Mouse (Mus musculus) neural tube, embryonic 15.5 days (tissue): ENCODE measurements around the gene Ndufb4. TPM values are rescaled to one million over a fixed set of nuclear protein-coding genes. Genes with fewer than 3 reads are reported as not detected.
"Not testable (repeated sequence)": the region's sequence is repeated elsewhere in the genome, so short reads cannot be mapped to it uniquely, and the experiment has no call there.

ENCODE experiments used
- ATAC-seq: fragments of 200-750 bp; cut with Nextera tagmentation; 2 replicates; pipeline ENCODE4 v1.8.0; 2017; ENCODE audit warnings: mild to moderate bottlenecking, moderate TSS enrichment, moderate library complexity; ENCODE audit not compliant: low FRiP score
- H3K27ac ChIP-seq: fragments of 300-500 bp; sonication (generic); replicated peaks from 2 replicates; pipeline ENCODE4 v1.5.1; 2015; ENCODE audit warnings: mild to moderate bottlenecking, inconsistent platforms
- H3K27me3 ChIP-seq: fragments of 300-500 bp; sonication (generic); replicated peaks from 2 replicates; pipeline ENCODE4 v1.6.1; 2015; ENCODE audit warnings: inconsistent platforms
- H3K36me3 ChIP-seq: fragments of 300-500 bp; sonication (generic); 2 replicates; pipeline ENCODE4 v1.6.1; 2015; ENCODE audit warnings: inconsistent platforms
- H3K4me1 ChIP-seq: fragments of 300-500 bp; sonication (generic); 2 replicates; pipeline ENCODE4 v1.6.1; 2015; ENCODE audit warnings: inconsistent platforms
- H3K4me2 ChIP-seq: fragments of 300-500 bp; sonication (generic); 2 replicates; pipeline ENCODE4 v1.6.1; 2015; ENCODE audit warnings: inconsistent platforms, mild to moderate bottlenecking, moderate library complexity
- H3K4me3 ChIP-seq: fragments of 300-500 bp; sonication (generic); replicated peaks from 2 replicates; pipeline ENCODE4 v1.5.1; 2015; ENCODE audit warnings: mild to moderate bottlenecking, inconsistent platforms
- H3K9ac ChIP-seq: fragments of 300-500 bp; sonication (generic); replicated peaks from 2 replicates; pipeline ENCODE4 v1.6.1; 2015; ENCODE audit warnings: mild to moderate bottlenecking, inconsistent platforms
- H3K9me3 ChIP-seq: fragments of 300-500 bp; sonication (generic); replicated peaks from 2 replicates; pipeline ENCODE4 v1.6.1; 2016; ENCODE audit warnings: inconsistent platforms
- WGBS: fragments of 180-500 bp; shearing (Covaris S2); methylation state at CpG from one replicate; pipeline ENCODE4 v1.1.7; 2015; ENCODE audit warnings: mixed read lengths; 5-methylcytosine and 5-hydroxymethylcytosine counted together
- polyA plus RNA-seq: library from polyadenylated mRNA; unstranded; fragments of >200 nt; fragmentation: Nextera tagmentation; extraction: Ambion mirVana; gene quantifications from 2 replicates; pipeline ENCODE4 v1.2.1, GENCODE M21; 2015

Ndufb4 gene
- polyA plus RNA-seq: 60.2 and 69.7 TPM in 2 replicates

GRCm38 (mm10) chr16:37653731-37654657 lies at the start of gene Ndufb4:
Gene Ndufb4, minus strand, starts transcription at chr16:37654453.
- Histone ChIP-seq H3K4me1 (peaks cover 29% of the 10 kb centered on the region), H3K27me3 (no peaks in the 10 kb centered on the region), H3K9me3 (no peaks in the 10 kb centered on the region), H3K27ac (peak within 1 kb of the TSS; percentile 86), H3K36me3 (no peaks in the 10 kb centered on the region), H3K4me3 (peak within 1 kb of the TSS; percentile 80), H3K4me2 (peak within 1 kb of the TSS; percentile 67), H3K9ac (peak within 1 kb of the TSS; percentile 89)
- WGBS: under 1% methylated on average over 54 of the region's 58 CpGs
- ATAC-seq: peak; percentile 95

- Histone ChIP-seq H3K27me3 (no peaks in the 10 kb centered on the region), H3K4me3 (no peak overlapping the region), H3K36me3 (no peaks in the 10 kb centered on the region), H3K9ac (no peak overlapping the region), H3K4me1 (peaks cover 8% of the 10 kb centered on the region), H3K4me2 (no peak overlapping the region), H3K27ac (no peak overlapping the region), H3K9me3 (no peaks in the 10 kb centered on the region)
- 78% methylated on average over 5 of the region's 5 CpGs for WGBS
- ATAC-seq: no peak
Observed at GRCm38 (mm10) chr16:37703884-37704283, 49.6 kb upstream of the Ndufb4 start.

GRCm38 (mm10) chr16:37700071-37700470 lies 45.8 kb upstream of the Ndufb4 start:
- not testable (repeated sequence) for H3K4me2 ChIP-seq, H3K9me3 ChIP-seq, ATAC-seq, H3K4me3 ChIP-seq, H3K27ac ChIP-seq, H3K9ac ChIP-seq, H3K27me3 ChIP-seq, H3K4me1 ChIP-seq, H3K36me3 ChIP-seq

- H3K4me1 ChIP-seq: no peaks in the 10 kb centered on the region
- no peak for ATAC-seq
- no peak overlapping the region for H3K4me2 ChIP-seq
- H3K27me3 ChIP-seq: no peaks in the 10 kb centered on the region
- no peaks in the 10 kb centered on the region for H3K36me3 ChIP-seq
- 96% methylated on average over 6 of the region's 6 CpGs for whole genome bisulfite sequencing
- H3K4me3 ChIP-seq: no peak overlapping the region
- no peak overlapping the region for H3K27ac ChIP-seq
- H3K9me3 ChIP-seq: no peaks in the 10 kb centered on the region
- no peak overlapping the region for H3K9ac ChIP-seq
Observed at GRCm38 (mm10) chr16:37698767-37699166, 44.5 kb upstream of the Ndufb4 start.

GRCm38 (mm10) chr16:37697271-37697670 lies 43.0 kb upstream of the Ndufb4 start:
- no peak overlapping the region for H3K4me2 ChIP-seq
- no peak overlapping the region for H3K4me3 ChIP-seq
- H3K27ac ChIP-seq: no peak overlapping the region
- WGBS: 89% methylated on average over 5 of the region's 5 CpGs
- no peaks in the 10 kb centered on the region for H3K27me3 ChIP-seq
- H3K4me1 ChIP-seq: no peaks in the 10 kb centered on the region
- no peak for ATAC-seq
- H3K9me3 ChIP-seq: no peaks in the 10 kb centered on the region
- no peaks in the 10 kb centered on the region for H3K36me3 ChIP-seq
- H3K9ac ChIP-seq: no peak overlapping the region

- Histone ChIP-seq H3K36me3 (no peaks in the 10 kb centered on the region), H3K9ac (no peak overlapping the region), H3K4me2 (no peak overlapping the region), H3K4me1 (peaks cover 15% of the 10 kb centered on the region), H3K27me3 (no peaks in the 10 kb centered on the region), H3K27ac (no peak overlapping the region), H3K9me3 (no peaks in the 10 kb centered on the region), H3K4me3 (no peak overlapping the region)
- 0 out of 2 replicates have a peak, but pooled peaks have one; percentile 30 for ATAC-seq
- WGBS: 88% methylated on average over 12 of the region's 12 CpGs
Observed at GRCm38 (mm10) chr16:37690932-37691730, 36.9 kb upstream of the Ndufb4 start.

GRCm38 (mm10) chr16:37690465-37690864 lies 36.2 kb upstream of the Ndufb4 start:
- Histone ChIP-seq H3K4me1 (peaks cover 21% of the 10 kb centered on the region), H3K4me3 (no peak overlapping the region), H3K27ac (no peak overlapping the region), H3K27me3 (no peaks in the 10 kb centered on the region), H3K36me3 (no peaks in the 10 kb centered on the region), H3K9me3 (no peaks in the 10 kb centered on the region), H3K4me2 (no peak overlapping the region), H3K9ac (no peak overlapping the region)
- WGBS: 84% methylated on average over 6 of the region's 6 CpGs
- ATAC-seq: no peak

GRCm38 (mm10) chr16:37689934-37690333 lies 35.7 kb upstream of the Ndufb4 start:
- H3K4me3 ChIP-seq: no peak overlapping the region
- H3K36me3 ChIP-seq: no peaks in the 10 kb centered on the region
- no peaks in the 10 kb centered on the region for H3K27me3 ChIP-seq
- no peak for ATAC-seq
- no peak overlapping the region for H3K27ac ChIP-seq
- 87% methylated on average over 10 of the region's 10 CpGs for WGBS
- peaks cover 24% of the 10 kb centered on the region for H3K4me1 ChIP-seq
- no peak overlapping the region for H3K4me2 ChIP-seq
- no peak overlapping the region for H3K9ac ChIP-seq
- H3K9me3 ChIP-seq: no peaks in the 10 kb centered on the region

GRCm38 (mm10) chr16:37689251-37689926 lies 35.1 kb upstream of the Ndufb4 start:
- no peak overlapping the region for H3K27ac ChIP-seq
- no peak for ATAC-seq
- 80% methylated on average over 8 of the region's 8 CpGs for WGBS
- no peaks in the 10 kb centered on the region for H3K27me3 ChIP-seq
- H3K36me3 ChIP-seq: no peaks in the 10 kb centered on the region
- H3K4me3 ChIP-seq: no peak overlapping the region
- peaks cover 27% of the 10 kb centered on the region for H3K4me1 ChIP-seq
- H3K9ac ChIP-seq: no peak overlapping the region
- H3K4me2 ChIP-seq: no peak overlapping the region
- no peaks in the 10 kb centered on the region for H3K9me3 ChIP-seq

GRCm38 (mm10) chr16:37688181-37688580 lies 33.9 kb upstream of the Ndufb4 start:
- Histone ChIP-seq H3K9ac (no peak overlapping the region), H3K36me3 (no peaks in the 10 kb centered on the region), H3K9me3 (no peaks in the 10 kb centered on the region), H3K4me1 (peaks cover 39% of the 10 kb centered on the region), H3K4me2 (no peak overlapping the region), H3K4me3 (no peak overlapping the region), H3K27me3 (no peaks in the 10 kb centered on the region), H3K27ac (no peak overlapping the region)
- 79% methylated on average over 2 of the region's 2 CpGs for WGBS
- no peak for ATAC-seq

- H3K4me1 ChIP-seq: peaks cover 44% of the 10 kb centered on the region
- no peak overlapping the region for H3K4me2 ChIP-seq
- no peaks in the 10 kb centered on the region for H3K27me3 ChIP-seq
- no peaks in the 10 kb centered on the region for H3K9me3 ChIP-seq
- no peak for ATAC-seq
- H3K4me3 ChIP-seq: no peak overlapping the region
- no peak overlapping the region for H3K27ac ChIP-seq
- no peak overlapping the region for H3K9ac ChIP-seq
- WGBS: 79% methylated on average over 14 of the region's 14 CpGs
- no peaks in the 10 kb centered on the region for H3K36me3 ChIP-seq
Observed at GRCm38 (mm10) chr16:37687301-37687980, 33.2 kb upstream of the Ndufb4 start.
